21 mouse cellular contexts compared by ENCODE assay signal in the genomic region with DNA sequence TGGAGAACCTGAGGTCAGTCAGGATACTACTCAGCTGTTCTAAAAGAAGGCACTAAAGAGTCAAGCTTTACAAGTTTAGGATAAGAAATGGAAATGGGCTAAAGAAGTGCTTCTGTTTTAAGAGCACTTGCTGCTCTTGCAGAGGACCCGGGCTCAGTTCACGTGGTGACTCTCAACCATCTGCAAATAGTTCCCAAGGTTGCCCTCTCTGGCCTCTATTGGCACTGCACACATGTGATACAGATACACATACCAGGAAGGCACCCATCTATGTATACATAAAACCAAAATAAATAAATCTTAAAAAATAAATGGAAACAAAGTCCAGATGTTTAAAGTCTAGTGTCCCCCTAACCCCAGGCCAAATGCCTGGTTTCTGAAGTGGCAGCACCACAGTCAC.
"Had no signal": no experiment of that assay in that cellular context is flagged by ENCODE, and none has a peak within 500 bp of the region (broad histone marks: within the 10 kb centered on the region; RNA-seq: fewer than 3 reads in every experiment).

No protein-coding gene starts in this region.

- H3K27ac ChIP-seq: kidney, embryonic 15.5 days; limb, embryonic 10.5 days; limb, embryonic 13.5 days; liver, embryonic 12.5 days; liver, embryonic 15.5 days; lung, embryonic 15.5 days; midbrain, embryonic 10.5 days had no signal

- H3K4me1 ChIP-seq: kidney, embryonic 15.5 days; limb, embryonic 10.5 days; limb, embryonic 13.5 days; liver, embryonic 12.5 days; liver, embryonic 15.5 days; lung, embryonic 15.5 days; midbrain, embryonic 10.5 days had no signal

- H3K9ac ChIP-seq: kidney, embryonic 15.5 days; limb, embryonic 13.5 days; liver, embryonic 12.5 days; liver, embryonic 15.5 days; lung, embryonic 15.5 days had no signal

- ATAC-seq: liver, embryonic 12.5 days had no signal

- H3K4me2 ChIP-seq: kidney, embryonic 15.5 days; limb, embryonic 13.5 days; liver, embryonic 12.5 days; liver, embryonic 15.5 days; lung, embryonic 15.5 days had no signal

- H3K4me3 ChIP-seq: kidney, embryonic 15.5 days; limb, embryonic 10.5 days; limb, embryonic 13.5 days; liver, embryonic 12.5 days; liver, embryonic 15.5 days; lung, embryonic 15.5 days; midbrain, embryonic 10.5 days had no signal

- H3K27me3 ChIP-seq: kidney, embryonic 15.5 days; limb, embryonic 13.5 days; liver, embryonic 12.5 days; liver, embryonic 15.5 days; lung, embryonic 15.5 days had no signal

- H3K9me3 ChIP-seq: limb, embryonic 10.5 days; liver, embryonic 12.5 days; liver, embryonic 15.5 days; lung, embryonic 15.5 days had no signal

- DNase-seq: kidney, adult 11 months; kidney, adult 8-10 months; kidney, postnatal 10 days; kidney, postnatal 36 days; liver; lung, adult 18-20 months; lung, postnatal 10 days; lung, postnatal 4 days; midbrain, embryonic 14.5 days; right cerebral cortex, adult 18-20 months; right cerebral cortex, postnatal 14 days; right cerebral cortex, postnatal 4 days; thymus, adult 18-20 months; thymus, postnatal 36 days had no signal
